Mouse (Mus musculus) heart, postnatal 25 days (tissue): ENCODE results near the gene Krtap24-1. TPM values are rescaled to one million over a fixed set of nuclear protein-coding genes. Genes with fewer than 3 reads are reported as not detected.

Source experiments
- DNase-seq: peaks from one replicate; pipeline ENCODE4 v3.0.0; 2022; ENCODE audit warnings: low spot score
- intact Hi-C: fragments of 180-260 bp; cut with DNase I; formaldehyde crosslinking; loops from one replicate; pipeline ENCODE4 v1.15.1; 2025
- total RNA-seq, 2 experiments: library from RNA; stranded (reverse); gene quantifications; 2 replicates each; pipeline ENCODE4 v1.2.3; 2021

Gene Krtap24-1
- total RNA-seq, 2 experiments from 2014 or later = not detected

DNA sequence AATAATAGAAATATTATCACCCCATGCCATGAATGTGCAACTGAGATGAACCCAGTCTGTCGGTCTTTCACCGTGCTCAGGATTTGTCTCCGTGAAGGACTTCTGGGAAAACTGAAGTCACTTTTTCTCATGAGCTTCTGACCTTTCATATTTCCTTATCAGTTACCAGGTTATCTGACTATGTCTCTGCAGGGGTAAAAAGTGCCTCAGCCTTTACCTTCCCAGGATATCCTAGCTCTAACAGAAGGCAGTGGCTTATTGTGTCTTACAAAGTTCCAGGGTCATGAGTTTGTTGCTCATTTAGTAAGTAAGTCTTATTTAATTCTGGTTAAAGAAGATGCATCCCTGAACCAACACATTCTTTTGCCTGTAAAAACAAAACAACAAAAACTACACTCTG lies 42.3 kb downstream of the Krtap24-1 start:
- intact Hi-C loops = no loop called here
- DNase-seq = no peak

DNA sequence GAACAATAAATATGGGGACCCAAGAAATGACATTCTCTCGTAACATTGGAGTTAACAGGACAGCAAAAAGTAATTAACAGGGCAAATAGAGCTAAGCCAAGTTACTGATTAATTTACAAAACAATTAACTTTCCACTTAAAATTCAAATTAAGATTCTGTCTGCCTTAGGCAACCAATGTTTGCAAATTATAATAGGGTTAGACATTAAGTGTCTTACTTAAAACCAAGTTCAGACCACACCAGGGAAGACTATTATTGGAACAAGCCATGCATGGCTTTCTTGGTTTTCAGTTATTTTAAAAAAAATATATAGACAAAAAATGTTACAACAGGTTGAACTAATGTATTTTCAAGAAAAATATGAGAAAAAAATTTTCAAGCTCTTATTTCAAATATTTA lies 43.0 kb downstream of the Krtap24-1 start:
- intact Hi-C loops = no loop called here
- DNase-seq = no peak

DNA sequence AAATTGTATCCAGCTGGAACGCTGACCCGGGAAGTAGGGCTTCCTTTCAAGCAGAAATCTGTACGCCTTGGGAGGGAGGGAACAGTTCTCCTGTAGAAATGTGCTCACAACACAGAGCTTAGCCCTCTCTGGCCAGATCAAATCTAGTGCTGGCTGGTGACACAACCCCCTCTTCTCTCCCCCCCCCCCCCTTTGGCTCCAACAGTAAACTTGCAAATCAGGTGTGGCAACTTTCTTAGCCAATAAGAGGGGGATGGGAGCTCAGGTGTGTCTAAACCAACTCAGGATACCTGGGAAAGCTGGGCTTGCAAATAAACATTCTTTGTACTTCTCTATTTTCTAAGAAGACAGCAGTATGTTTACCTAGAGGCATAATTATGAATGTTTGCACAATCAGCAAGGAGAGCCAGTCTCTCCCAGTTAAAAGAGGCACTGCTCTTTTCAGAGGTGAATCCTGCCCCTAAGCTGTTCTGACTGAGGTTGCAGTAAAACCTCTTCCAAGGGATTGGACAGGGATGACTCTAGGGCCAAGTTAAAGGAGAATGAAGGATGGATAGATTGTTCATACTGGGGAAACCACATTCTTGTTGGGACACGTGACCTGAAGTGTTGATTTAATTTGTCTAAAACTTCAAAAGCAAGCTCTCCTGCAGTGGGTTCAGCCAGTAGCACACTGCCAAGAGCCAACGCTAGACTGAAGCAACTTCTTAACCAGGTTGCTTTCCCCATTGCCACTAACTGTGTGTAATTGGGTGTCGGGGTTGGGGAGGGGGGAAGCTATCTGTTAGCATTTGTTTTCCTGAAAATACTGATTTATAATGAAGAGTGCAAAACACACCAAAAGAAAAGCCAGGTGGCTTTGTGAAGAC lies 48.8 kb downstream of the Krtap24-1 start, which contains the start of gene Cldn8:
Cldn8 (minus strand) TSS at position 139 of the 869 bp plus-strand sequence.
- intact Hi-C loops = no loop called here
- DNase-seq = no peak

DNA sequence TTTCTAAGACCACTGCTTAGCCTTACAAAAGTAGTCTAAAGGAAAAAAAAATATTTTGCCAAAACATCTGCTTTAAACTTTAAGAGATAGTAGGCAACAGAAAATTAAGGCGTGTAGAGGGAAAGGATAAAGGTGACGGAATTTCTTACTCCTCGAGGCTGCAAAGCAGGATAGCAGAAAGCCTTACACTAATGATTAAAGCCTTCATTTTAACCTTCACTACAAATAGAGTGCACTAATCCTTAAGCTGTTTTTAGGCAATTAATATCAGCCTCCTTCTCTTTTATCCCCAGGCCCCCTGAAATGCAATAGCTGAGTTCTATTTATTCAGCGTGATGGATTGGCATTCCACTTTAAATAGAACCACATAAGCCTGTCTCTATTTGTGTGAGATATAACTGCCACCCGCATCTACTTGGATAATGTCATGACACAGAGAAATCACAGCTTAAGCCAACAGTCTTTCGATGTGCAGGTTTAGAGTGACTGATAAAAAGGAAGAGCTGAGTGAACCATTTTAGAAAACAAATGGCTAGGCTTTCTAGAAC lies 50.4 kb downstream of the Krtap24-1 start:
- DNase-seq = no peak
- intact Hi-C loops = no loop called here

Other genes starting within 250 kb of the Krtap24-1 start
- not detected for gene Cldn17, start 105.3 kb downstream of the Krtap24-1 start, total RNA-seq
- not detected for gene Cldn8, start 49.1 kb downstream of the Krtap24-1 start, total RNA-seq
- not detected for gene 2310079G19Rik, start 15.4 kb upstream of the Krtap24-1 start, total RNA-seq
- gene Krtap26-1, start 35.5 kb upstream of the Krtap24-1 start, total RNA-seq = not detected
- gene Krtap27-1, start 59.4 kb upstream of the Krtap24-1 start, total RNA-seq = not detected
- gene 2310061N02Rik, start 95.7 kb upstream of the Krtap24-1 start, total RNA-seq = not detected
- gene Krtap13-1, start 116.6 kb upstream of the Krtap24-1 start, total RNA-seq = not detected
- gene Krtap13, start 139.4 kb upstream of the Krtap24-1 start, total RNA-seq = not detected
- gene 2310034C09Rik, start 146.6 kb upstream of the Krtap24-1 start, total RNA-seq = not detected
- gene 2310057N15Rik, start 161.9 kb upstream of the Krtap24-1 start, total RNA-seq = not detected
- gene Gm5965, start 165.6 kb upstream of the Krtap24-1 start, total RNA-seq = not detected
- gene Gm20741, start 199.9 kb upstream of the Krtap24-1 start, total RNA-seq = not detected
- not detected for gene Krtap15, start 207.9 kb upstream of the Krtap24-1 start, total RNA-seq
- not detected for gene Krtap14, start 213.9 kb upstream of the Krtap24-1 start, total RNA-seq